Mouse (Mus musculus) CD4-positive, CD25-positive, alpha-beta regulatory T cell, adult 4 months (primary cell): Measurements from ENCODE around the gene Gm44511. TPM values are rescaled to one million over a fixed set of nuclear protein-coding genes. Genes with fewer than 3 reads are reported as not detected.
"Not testable (repeated sequence)": the region's sequence is repeated elsewhere in the genome, so short reads cannot be mapped to it uniquely, and the experiment has no call there.

ENCODE experiments used
- ATAC-seq: one replicate; pipeline ENCODE4 v1.8.0; 2017
- polyA plus RNA-seq, 2 experiments: library from polyadenylated mRNA; unstranded; fragments of 100-300 nt; shearing (Covaris generic); gene quantifications; one replicate each; pipeline ENCODE4 v1.2.1; 2017

The Gm44511 gene
- polyA plus RNA-seq, 2 experiments from 2014 or later = not detected

GRCm38 (mm10) chr6:128760416-128761143 is 65.5 kb downstream of the Gm44511 start:
- peak; percentile 54 for ATAC-seq

GRCm38 (mm10) chr6:128760016-128760415 is 66.1 kb downstream of the Gm44511 start:
- ATAC-seq = peak; percentile 56

GRCm38 (mm10) chr6:128759221-128759950 is 66.7 kb downstream of the Gm44511 start:
- no peak for ATAC-seq

GRCm38 (mm10) chr6:128755402-128755763 is 70.7 kb downstream of the Gm44511 start:
- ATAC-seq = not testable (repeated sequence)

- ATAC-seq = not testable (repeated sequence)
These were observed 71.2 kb downstream of the Gm44511 start for GRCm38 (mm10) chr6:128754748-128755401.

GRCm38 (mm10) chr6:128754265-128754664 is 71.8 kb downstream of the Gm44511 start:
- ATAC-seq = peak; percentile 73

GRCm38 (mm10) chr6:128753610-128754224 is 72.4 kb downstream of the Gm44511 start:
- ATAC-seq = peak; percentile 90

- ATAC-seq = not testable (repeated sequence)
These were observed 79.1 kb downstream of the Gm44511 start for GRCm38 (mm10) chr6:128747006-128747405.

- no peak for ATAC-seq
These were observed 88.7 kb downstream of the Gm44511 start for GRCm38 (mm10) chr6:128737445-128737844.

GRCm38 (mm10) chr6:128736100-128736499 is 90.0 kb downstream of the Gm44511 start:
- peak; percentile 60 for ATAC-seq

- no peak for ATAC-seq
These were observed 91.2 kb downstream of the Gm44511 start for GRCm38 (mm10) chr6:128734896-128735295.

- no peak for ATAC-seq
These were observed 92.0 kb downstream of the Gm44511 start for GRCm38 (mm10) chr6:128733908-128734679.

GRCm38 (mm10) chr6:128732032-128732431 is 94.1 kb downstream of the Gm44511 start:
- ATAC-seq = no peak

Other genes starting within 250 kb of the Gm44511 start
- not detected for gene A2ml1, start 244.7 kb downstream of the Gm44511 start, polyA plus RNA-seq
- not detected for gene Klrb1a, start 202.8 kb downstream of the Gm44511 start, polyA plus RNA-seq
- not detected for gene Clec2h, start 163.9 kb downstream of the Gm44511 start, polyA plus RNA-seq
- gene Klrb1, start 103.3 kb downstream of the Gm44511 start, polyA plus RNA-seq = not detected
- gene Klrb1c, start 37.1 kb downstream of the Gm44511 start, polyA plus RNA-seq = 1 to 10 TPM; 2.5 to 3.5 TPM
- not detected for gene Klrb1b, start within 50 bp of the Gm44511 start, polyA plus RNA-seq
- gene Clec2i, start 61.3 kb upstream of the Gm44511 start, polyA plus RNA-seq = 100 to 1,000 TPM in 1 of 2 experiments, 10 to 100 TPM in 1; 98.3 to 104 TPM
- 1 to 10 TPM; 2.1 to 3.6 TPM for gene BC035044, start 64.8 kb upstream of the Gm44511 start, polyA plus RNA-seq
- under 1 TPM in 1 of 2 experiments, not detected in 1; 0.17 TPM for gene Clec2g, start 108.1 kb upstream of the Gm44511 start, polyA plus RNA-seq
- 1 to 10 TPM; 2.2 to 3.7 TPM for gene Klrb1f, start 219.6 kb upstream of the Gm44511 start, polyA plus RNA-seq